Mouse (Mus musculus) spleen, adult 10 weeks (tissue): Measurements from ENCODE around the gene Lpcat2. TPM values are rescaled to one million over a fixed set of nuclear protein-coding genes. Genes with fewer than 3 reads are reported as not detected.

ENCODE experiments used
- polyA plus RNA-seq: library from polyadenylated mRNA; stranded (reverse); fragments of 350-450 nt; fragmentation: Illumina TruSeq; extraction: RNeasy Lipid Tissue Mini Kit (QIAGEN cat#74804); gene quantifications from one replicate; pipeline ENCODE4 v1.2.3, GENCODE M21; 2015; ENCODE audit warnings: low replicate concordance; ENCODE audit not compliant: insufficient read depth

Lpcat2 gene
- 35.7 TPM for polyA plus RNA-seq

DNA sequence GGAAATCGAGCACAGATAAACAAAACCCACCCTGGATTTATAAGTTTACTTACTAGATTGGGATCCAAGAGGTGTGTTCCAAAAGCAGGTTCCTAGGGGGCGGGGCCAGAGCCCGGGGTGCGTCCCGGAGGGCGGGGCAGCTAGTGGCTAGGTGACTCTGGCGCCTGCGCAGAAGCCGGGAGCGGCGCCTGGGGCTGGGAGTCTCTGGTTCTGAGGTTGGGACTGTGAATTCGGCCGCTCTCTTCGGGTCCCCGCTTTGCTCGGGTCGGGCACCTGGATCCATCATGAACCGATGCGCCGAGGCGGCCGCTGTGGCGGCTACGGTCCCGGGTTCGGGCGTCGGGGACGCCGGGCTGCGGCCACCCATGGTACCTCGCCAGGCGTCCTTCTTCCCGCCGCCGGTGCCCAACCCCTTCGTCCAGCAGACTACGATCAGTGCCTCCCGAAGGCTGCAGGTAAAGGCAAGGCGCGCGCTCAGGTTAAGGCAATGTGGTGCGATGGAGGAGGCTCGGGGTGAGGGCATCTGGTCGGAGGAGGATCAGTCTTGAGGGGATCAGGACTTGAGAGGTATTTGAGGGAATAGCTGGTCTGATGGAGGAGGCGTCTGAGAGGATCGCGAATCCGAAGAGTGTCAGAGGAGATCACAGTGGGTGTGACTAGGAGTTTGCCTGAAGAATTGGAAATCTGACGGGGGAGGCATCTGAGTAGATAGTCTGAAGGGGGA lies at the start of gene Lpcat2:
Gene Lpcat2, plus strand, starts transcription at position 169 of the 724 bp plus-strand sequence.

DNA sequence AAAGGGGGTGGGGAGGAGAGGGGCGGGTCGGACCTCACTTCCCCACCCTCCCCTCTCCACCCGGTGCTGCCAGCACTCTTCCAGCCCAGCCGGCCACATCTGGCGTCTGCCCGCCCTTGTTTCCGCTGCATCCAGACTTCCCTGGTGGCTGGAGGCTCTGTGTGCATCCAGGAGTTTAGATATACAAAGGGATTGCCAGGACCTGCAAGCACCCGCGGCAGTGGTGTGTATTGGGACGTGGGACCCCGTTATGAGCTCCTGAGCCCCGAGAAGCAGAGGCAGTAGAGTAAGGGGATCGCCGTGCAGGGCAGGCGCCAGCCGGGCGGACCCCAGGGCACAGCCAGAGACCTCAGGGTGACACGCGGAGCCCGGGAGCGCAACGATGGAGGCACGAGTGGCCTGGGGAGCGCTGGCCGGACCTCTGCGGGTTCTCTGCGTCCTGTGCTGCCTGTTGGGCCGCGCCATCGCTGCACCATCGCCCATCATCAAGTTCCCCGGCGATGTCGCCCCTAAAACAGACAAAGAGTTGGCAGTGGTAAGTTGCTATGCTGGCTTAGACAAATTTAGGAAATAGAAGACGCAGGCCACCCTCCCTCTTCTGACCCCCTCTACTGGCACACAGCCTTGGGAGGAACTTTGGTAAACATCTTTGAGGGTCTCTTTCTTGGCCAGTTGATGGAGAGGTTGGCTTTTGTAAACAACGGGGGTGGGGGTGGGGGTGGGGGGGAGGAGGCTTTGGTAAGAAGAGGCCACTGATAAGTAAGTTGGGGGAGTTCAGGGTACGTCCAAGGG lies 27.7 kb upstream of the Lpcat2 start, which contains the start of gene Mmp2:
Gene Mmp2, plus strand, starts transcription at position 49 of the 792 bp plus-strand sequence.

GRCm38 (mm10) chr8:92901107-92901506 lies 46.0 kb downstream of the Lpcat2 start, which contains the start of gene Capns2:
Capns2 (plus strand) TSS chr8:92901407.

GRCm38 (mm10) chr8:92959779-92960178 lies 104.6 kb downstream of the Lpcat2 start, which contains the start of gene Slc6a2:
Slc6a2 (plus strand) TSS chr8:92960079.

Other genes starting within 250 kb of the Lpcat2 start
- not detected for gene Irx6, start 181.1 kb upstream of the Lpcat2 start, polyA plus RNA-seq
- 10.8 TPM for gene Mmp2, start 28.0 kb upstream of the Lpcat2 start, polyA plus RNA-seq
- 0.83 TPM for gene Capns2, start 46.1 kb downstream of the Lpcat2 start, polyA plus RNA-seq
- gene Slc6a2, start 104.7 kb downstream of the Lpcat2 start, polyA plus RNA-seq, result not detected
- gene Ces1a, start 192.9 kb downstream of the Lpcat2 start, polyA plus RNA-seq, result not detected
- not detected for gene Ces1b, start 224.7 kb downstream of the Lpcat2 start, polyA plus RNA-seq